Mouse (Mus musculus): Measurements from ENCODE around the gene Lbr. TPM values are rescaled to one million over a fixed set of nuclear protein-coding genes. Genes with fewer than 3 reads are reported as not detected.

The Lbr gene
- 105 and 112 TPM in 2 replicates for polyA plus RNA-seq (2014; fragmentation: Nextera tagmentation; extraction: Ambion mirVana)

DNA sequence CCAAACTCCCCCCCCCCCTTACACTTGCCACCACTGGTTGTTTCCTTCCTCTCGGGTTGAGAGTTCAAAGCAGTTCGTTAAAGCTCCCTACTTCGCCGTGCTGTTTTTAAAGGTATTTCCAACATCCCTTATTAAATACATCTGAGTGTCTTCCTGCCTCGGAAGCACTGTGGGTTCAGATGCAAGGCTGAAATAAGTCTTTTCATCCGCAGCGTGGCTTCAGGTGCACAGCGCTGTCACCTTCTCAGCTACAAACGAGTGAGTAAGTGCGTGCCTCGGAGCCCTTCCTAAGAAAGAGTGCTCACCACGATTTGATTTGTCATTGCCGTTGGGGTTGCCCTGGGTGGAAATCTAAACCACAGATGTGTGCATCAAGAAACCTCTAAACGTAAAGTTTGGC is at the start of gene Lbr:
Gene Lbr (minus strand): TSS at position 266 of the 400 bp plus-strand sequence.
- H3K4me3 ChIP-seq (ENCODE audit: low read depth, low read length): peak within 1 kb of the TSS; percentile 78
- H3K9me3 ChIP-seq (replicated peaks; ENCODE audit: control insufficient read depth, low read length): no peaks in the 10 kb centered on the region
- peak within 1 kb of the TSS; percentile 96 for H3K9ac ChIP-seq (ENCODE audit: low read depth, low read length)
- peak within 1 kb of the TSS; percentile 92 for H3K4me2 ChIP-seq
- H3K27me3 ChIP-seq (ENCODE audit: control insufficient read depth, insufficient read depth, low read length): no peaks in the 10 kb centered on the region
- no peaks in the 10 kb centered on the region for H3K36me3 ChIP-seq (ENCODE audit: control insufficient read depth, insufficient read depth, low read length)
- peak within 1 kb of the TSS; percentile 97 for H3K27ac ChIP-seq (ENCODE audit: low read depth, low read length)
- WGBS (ENCODE audit: insufficient replicate concordance): 1% methylated on average over 14 of the region's 14 CpGs
- peaks cover 13% of the 10 kb centered on the region for H3K4me1 ChIP-seq (ENCODE audit: control insufficient read depth, insufficient read depth, low read length)
- ATAC-seq (replicated peaks; ENCODE audit: insufficient number of reproducible peaks, low FRiP score, low TSS enrichment): no peak

DNA sequence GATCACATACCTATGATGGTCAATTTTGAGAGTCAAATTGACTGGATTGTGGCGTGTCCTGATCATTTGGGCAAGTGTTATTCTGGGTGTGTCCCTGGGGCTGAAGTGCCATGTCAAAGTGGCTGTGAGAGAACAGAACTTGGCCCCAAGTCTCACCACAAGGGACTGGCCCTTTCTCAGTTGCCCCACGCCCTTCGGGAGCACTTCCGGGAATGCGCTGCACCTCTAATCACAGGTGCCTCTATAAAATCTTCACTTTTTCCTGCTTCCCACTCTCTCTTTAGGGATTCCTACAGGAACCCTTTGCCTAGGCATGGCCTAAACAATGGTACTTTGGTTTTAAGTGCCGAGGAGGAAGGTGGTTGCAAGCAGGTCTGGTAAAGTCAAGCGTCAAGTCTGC is 46.8 kb upstream of the Lbr start:
- 0 out of 2 replicates have a peak, but pooled peaks cover 3% of the 10 kb centered on the region for H3K4me1 ChIP-seq (ENCODE audit: control insufficient read depth, insufficient read depth, low read length)
- ATAC-seq (replicated peaks; ENCODE audit: insufficient number of reproducible peaks, low FRiP score, low TSS enrichment): no peak
- no peak overlapping the region for H3K4me2 ChIP-seq
- no peak overlapping the region for H3K27ac ChIP-seq (ENCODE audit: low read depth, low read length)
- WGBS (ENCODE audit: insufficient replicate concordance): 81% methylated on average over 7 of the region's 7 CpGs
- H3K36me3 ChIP-seq (ENCODE audit: control insufficient read depth, insufficient read depth, low read length): no peaks in the 10 kb centered on the region
- H3K4me3 ChIP-seq (ENCODE audit: low read depth, low read length): no peak overlapping the region
- H3K9me3 ChIP-seq (replicated peaks; ENCODE audit: control insufficient read depth, low read length): no peaks in the 10 kb centered on the region
- H3K27me3 ChIP-seq (ENCODE audit: control insufficient read depth, insufficient read depth, low read length): no peaks in the 10 kb centered on the region
- H3K9ac ChIP-seq (ENCODE audit: low read depth, low read length): no peak overlapping the region

DNA sequence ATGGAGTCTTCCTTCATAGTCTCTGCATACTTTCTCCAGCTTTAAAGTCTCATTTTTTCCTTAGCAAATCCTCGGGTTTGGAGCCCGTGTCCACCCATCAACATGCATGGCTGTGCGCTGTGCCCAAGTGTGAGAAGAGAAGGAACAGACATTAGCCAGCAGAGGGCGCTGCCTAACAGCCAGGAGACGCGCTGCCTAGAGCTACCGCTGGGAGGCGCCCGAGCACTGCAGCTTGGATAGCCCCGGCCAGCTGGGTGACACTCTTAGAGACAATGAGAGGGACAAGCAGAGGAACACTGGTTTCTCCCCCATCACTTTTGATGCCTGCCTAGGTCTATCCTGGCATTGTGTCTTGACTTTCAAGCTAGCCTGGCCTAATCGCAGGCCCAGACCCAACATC is 46.0 kb upstream of the Lbr start:
- Histone ChIP-seq H3K27ac (ENCODE audit: low read depth, low read length) (no peak overlapping the region), H3K27me3 (ENCODE audit: control insufficient read depth, insufficient read depth, low read length) (no peaks in the 10 kb centered on the region), H3K9ac (ENCODE audit: low read depth, low read length) (no peak overlapping the region), H3K4me1 (ENCODE audit: control insufficient read depth, insufficient read depth, low read length) (no peaks in the 10 kb centered on the region), H3K4me2 (peak overlapping the region; percentile 16), H3K9me3 (replicated peaks; ENCODE audit: control insufficient read depth, low read length) (no peaks in the 10 kb centered on the region), H3K4me3 (ENCODE audit: low read depth, low read length) (no peak overlapping the region), H3K36me3 (ENCODE audit: control insufficient read depth, insufficient read depth, low read length) (no peaks in the 10 kb centered on the region)
- 0 out of 2 replicates have a peak, but pooled peaks have one; percentile 34 for ATAC-seq (replicated peaks; ENCODE audit: insufficient number of reproducible peaks, low FRiP score, low TSS enrichment)
- WGBS (ENCODE audit: insufficient replicate concordance): 6% methylated on average over 11 of the region's 11 CpGs

DNA sequence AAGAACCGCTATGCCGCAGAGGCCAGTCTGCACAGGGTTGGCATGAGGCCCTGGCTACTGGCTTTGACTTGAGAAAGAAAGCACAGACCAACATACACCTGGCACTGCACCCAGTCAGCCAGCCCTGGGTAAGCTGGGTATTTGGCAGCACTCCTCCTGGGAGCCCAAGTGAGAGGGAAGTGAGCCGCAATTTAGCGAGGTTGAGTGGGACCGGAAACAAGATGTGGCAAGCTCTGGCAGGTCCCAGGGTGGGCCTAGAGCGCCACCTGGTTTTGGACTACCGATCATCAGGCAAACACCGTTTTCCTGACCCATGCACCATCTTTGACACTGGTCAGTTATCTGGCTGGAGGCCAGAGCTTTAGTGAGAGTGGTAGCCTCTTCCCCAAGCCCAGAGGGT is 38.7 kb upstream of the Lbr start:
- 17% methylated on average over 8 of the region's 8 CpGs for WGBS (ENCODE audit: insufficient replicate concordance)
- peaks cover 5% of the 10 kb centered on the region; the same call in 1 of the 2 replicates for H3K4me1 ChIP-seq (ENCODE audit: control insufficient read depth, insufficient read depth, low read length)
- no peak overlapping the region for H3K9ac ChIP-seq (ENCODE audit: low read depth, low read length)
- H3K4me2 ChIP-seq: peak overlapping the region; percentile 46
- peak; percentile 43; the same call in 1 of the 2 replicates for ATAC-seq (replicated peaks; ENCODE audit: insufficient number of reproducible peaks, low FRiP score, low TSS enrichment)
- no peaks in the 10 kb centered on the region for H3K9me3 ChIP-seq (replicated peaks; ENCODE audit: control insufficient read depth, low read length)
- H3K4me3 ChIP-seq (ENCODE audit: low read depth, low read length): no peak overlapping the region
- no peaks in the 10 kb centered on the region for H3K36me3 ChIP-seq (ENCODE audit: control insufficient read depth, insufficient read depth, low read length)
- H3K27me3 ChIP-seq (ENCODE audit: control insufficient read depth, insufficient read depth, low read length): no peaks in the 10 kb centered on the region
- no peak overlapping the region for H3K27ac ChIP-seq (ENCODE audit: low read depth, low read length)

DNA sequence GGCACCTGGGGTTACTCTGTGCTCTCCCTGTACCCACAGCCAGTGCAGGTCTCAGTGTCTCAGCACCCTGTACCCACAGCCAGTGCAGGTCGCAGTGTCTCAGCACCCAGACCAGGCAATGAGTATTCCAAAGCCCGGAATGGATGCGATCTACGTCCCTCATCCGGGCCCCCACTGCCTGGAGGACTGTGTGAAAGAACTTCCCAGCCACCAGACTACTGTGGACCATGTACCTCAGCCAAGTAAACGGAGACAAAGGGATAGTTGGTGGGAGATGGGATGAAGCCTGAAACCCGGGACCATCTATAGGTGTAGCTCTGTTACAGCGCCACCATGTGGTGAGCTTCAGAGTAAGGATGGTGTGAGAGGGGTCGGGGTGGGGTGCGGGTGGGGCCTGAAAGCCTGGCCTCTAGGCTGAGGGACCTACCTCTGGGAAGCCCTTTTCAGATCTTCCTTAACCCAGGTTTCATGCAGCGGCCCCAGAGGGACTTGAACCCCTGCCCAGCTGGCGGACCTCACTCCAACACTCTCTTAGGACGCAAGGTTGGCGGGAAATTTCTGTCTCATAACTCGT is 38.0 kb upstream of the Lbr start:
- H3K4me3 ChIP-seq (ENCODE audit: low read depth, low read length): no peak overlapping the region
- H3K27me3 ChIP-seq (ENCODE audit: control insufficient read depth, insufficient read depth, low read length): no peaks in the 10 kb centered on the region
- ATAC-seq (replicated peaks; ENCODE audit: insufficient number of reproducible peaks, low FRiP score, low TSS enrichment): 0 out of 2 replicates have a peak, but pooled peaks have one; percentile 12
- H3K9me3 ChIP-seq (replicated peaks; ENCODE audit: control insufficient read depth, low read length): no peaks in the 10 kb centered on the region
- H3K27ac ChIP-seq (ENCODE audit: low read depth, low read length): no peak overlapping the region
- 44% methylated on average over 15 of the region's 15 CpGs for WGBS (ENCODE audit: insufficient replicate concordance)
- no peak overlapping the region; the same call in 1 of the 2 replicates for H3K4me2 ChIP-seq
- peaks cover 5% of the 10 kb centered on the region; the same call in 1 of the 2 replicates for H3K4me1 ChIP-seq (ENCODE audit: control insufficient read depth, insufficient read depth, low read length)
- H3K9ac ChIP-seq (ENCODE audit: low read depth, low read length): no peak overlapping the region
- H3K36me3 ChIP-seq (ENCODE audit: control insufficient read depth, insufficient read depth, low read length): no peaks in the 10 kb centered on the region

DNA sequence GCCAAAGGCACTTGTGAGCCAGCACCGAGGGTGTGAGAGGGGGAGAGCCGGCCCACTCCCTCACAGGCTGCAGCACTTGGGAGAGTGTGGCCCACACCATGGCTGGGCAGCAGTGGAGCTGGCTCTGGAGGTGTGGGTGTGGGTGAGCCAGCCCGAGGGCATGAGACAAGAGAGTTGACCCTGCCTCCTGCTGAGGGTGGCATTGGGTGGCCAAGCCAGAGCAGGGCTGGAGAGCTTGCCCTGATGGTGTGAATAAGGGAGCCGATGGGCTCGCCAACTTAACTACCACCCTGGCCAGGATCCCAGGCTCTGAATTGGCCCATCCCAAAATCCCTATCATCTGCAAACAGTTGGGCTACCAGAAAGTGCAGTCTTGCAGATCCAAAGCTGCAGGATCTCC is 35.6 kb upstream of the Lbr start:
- no peaks in the 10 kb centered on the region for H3K9me3 ChIP-seq (replicated peaks; ENCODE audit: control insufficient read depth, low read length)
- H3K4me3 ChIP-seq (ENCODE audit: low read depth, low read length): no peak overlapping the region
- no peaks in the 10 kb centered on the region for H3K36me3 ChIP-seq (ENCODE audit: control insufficient read depth, insufficient read depth, low read length)
- H3K9ac ChIP-seq (ENCODE audit: low read depth, low read length): no peak overlapping the region
- no peaks in the 10 kb centered on the region for H3K27me3 ChIP-seq (ENCODE audit: control insufficient read depth, insufficient read depth, low read length)
- 64% methylated on average over 5 of the region's 5 CpGs for WGBS (ENCODE audit: insufficient replicate concordance)
- no peak for ATAC-seq (replicated peaks; ENCODE audit: insufficient number of reproducible peaks, low FRiP score, low TSS enrichment)
- peaks cover 5% of the 10 kb centered on the region; the same call in 1 of the 2 replicates for H3K4me1 ChIP-seq (ENCODE audit: control insufficient read depth, insufficient read depth, low read length)
- no peak overlapping the region for H3K4me2 ChIP-seq
- no peak overlapping the region for H3K27ac ChIP-seq (ENCODE audit: low read depth, low read length)

DNA sequence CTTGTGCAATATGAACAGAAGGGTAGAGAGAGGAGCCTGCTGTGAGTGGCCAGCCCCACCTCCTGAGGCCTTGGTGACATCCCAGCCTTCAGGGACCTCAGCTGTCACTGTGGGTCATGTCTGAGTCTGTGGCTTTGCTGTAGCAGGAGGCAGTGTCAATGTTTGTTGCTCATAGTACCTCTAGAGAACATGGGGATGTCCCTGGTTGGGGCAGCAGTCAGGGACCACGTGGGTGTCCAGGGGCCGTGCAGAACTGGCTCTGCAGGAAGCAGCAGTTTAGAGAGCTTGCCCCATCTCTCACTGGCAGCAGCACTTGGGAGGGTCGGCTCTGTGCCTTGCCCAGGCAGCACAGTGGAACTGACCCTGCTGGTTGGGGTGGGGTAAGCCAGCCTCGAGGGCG is 34.2 kb upstream of the Lbr start:
- Histone ChIP-seq H3K4me1 (ENCODE audit: control insufficient read depth, insufficient read depth, low read length) (peaks cover 5% of the 10 kb centered on the region; the same call in 1 of the 2 replicates), H3K9me3 (replicated peaks; ENCODE audit: control insufficient read depth, low read length) (no peaks in the 10 kb centered on the region), H3K27ac (ENCODE audit: low read depth, low read length) (no peak overlapping the region), H3K9ac (ENCODE audit: low read depth, low read length) (no peak overlapping the region), H3K4me2 (no peak overlapping the region), H3K36me3 (ENCODE audit: control insufficient read depth, insufficient read depth, low read length) (no peaks in the 10 kb centered on the region), H3K4me3 (ENCODE audit: low read depth, low read length) (no peak overlapping the region), H3K27me3 (ENCODE audit: control insufficient read depth, insufficient read depth, low read length) (no peaks in the 10 kb centered on the region)
- 60% methylated on average over 5 of the region's 5 CpGs for WGBS (ENCODE audit: insufficient replicate concordance)
- ATAC-seq (replicated peaks; ENCODE audit: insufficient number of reproducible peaks, low FRiP score, low TSS enrichment): no peak

DNA sequence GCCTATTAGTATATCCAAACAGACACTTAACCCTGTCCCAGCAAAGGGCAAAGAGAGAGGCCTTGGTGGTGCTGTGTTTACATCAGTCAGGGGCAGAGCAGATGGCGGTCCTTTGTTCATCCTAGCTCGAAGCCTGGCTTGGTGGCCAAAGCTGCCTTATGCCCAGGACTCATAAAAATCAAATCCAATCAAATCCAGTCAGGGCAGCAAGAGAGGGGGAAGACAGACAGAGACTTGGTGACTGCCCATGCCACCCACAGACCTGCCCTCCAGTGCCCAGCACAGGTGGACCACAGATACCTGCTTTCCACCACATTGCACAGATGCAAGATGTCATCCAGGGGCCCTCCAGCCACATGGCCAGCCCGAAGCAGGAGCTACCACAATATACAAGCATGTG is 33.8 kb upstream of the Lbr start:
- ATAC-seq (replicated peaks; ENCODE audit: insufficient number of reproducible peaks, low FRiP score, low TSS enrichment): no peak; the same call in 1 of the 2 replicates
- WGBS (ENCODE audit: insufficient replicate concordance): 70% methylated on average over 3 of the region's 3 CpGs

More for the DNA sequence above, 33.8 kb upstream of the Lbr start:
- Histone ChIP-seq H3K4me1 (ENCODE audit: control insufficient read depth, insufficient read depth, low read length) (peaks cover 3% of the 10 kb centered on the region; the same call in 1 of the 2 replicates), H3K4me2 (no peak overlapping the region), H3K9me3 (replicated peaks; ENCODE audit: control insufficient read depth, low read length) (no peaks in the 10 kb centered on the region), H3K9ac (ENCODE audit: low read depth, low read length) (no peak overlapping the region), H3K27me3 (ENCODE audit: control insufficient read depth, insufficient read depth, low read length) (no peaks in the 10 kb centered on the region), H3K36me3 (ENCODE audit: control insufficient read depth, insufficient read depth, low read length) (no peaks in the 10 kb centered on the region), H3K27ac (ENCODE audit: low read depth, low read length) (no peak overlapping the region), H3K4me3 (ENCODE audit: low read depth, low read length) (no peak overlapping the region)

All from heart, embryonic 11.5 days (tissue).